Mouse (Mus musculus): ENCODE results near the gene Ddr2. TPM values are rescaled to one million over a fixed set of nuclear protein-coding genes. Genes with fewer than 3 reads are reported as not detected.
"Not testable (repeated sequence)": the region's sequence is repeated elsewhere in the genome, so short reads cannot be mapped to it uniquely, and the experiment has no call there.

The Ddr2 gene
- total RNA-seq, 2 experiments from 2014 or later = 20.8 to 22.1 TPM

DNA sequence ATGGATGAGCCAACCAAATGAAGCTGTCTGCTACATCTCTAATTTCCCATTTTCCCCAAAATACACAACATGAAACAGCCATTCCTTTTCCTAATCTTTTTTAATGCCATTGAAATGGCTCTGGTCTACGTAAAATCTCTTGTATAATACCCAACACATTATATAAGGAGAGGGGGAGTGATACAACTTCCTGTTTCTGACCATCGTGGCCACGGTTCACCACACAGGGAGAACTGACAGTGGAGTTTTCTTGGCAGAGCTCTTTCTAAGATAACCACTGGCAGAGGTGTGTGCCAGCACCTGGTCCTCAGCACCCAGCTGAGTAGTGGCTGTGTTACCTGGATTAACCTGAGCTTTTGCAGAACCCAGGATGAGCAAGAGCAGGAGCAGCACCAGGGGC, 75.0 kb downstream of the Ddr2 start:
- DNase-seq = no peak

- DNase-seq = no peak
Observed at GRCm38 (mm10) chr1:170034961-170035360, 75.6 kb downstream of the Ddr2 start.

GRCm38 (mm10) chr1:170031656-170032055, 78.9 kb downstream of the Ddr2 start:
- DNase-seq = no peak

- DNase-seq = no peak
Observed at GRCm38 (mm10) chr1:170014784-170015183, 95.8 kb downstream of the Ddr2 start.

GRCm38 (mm10) chr1:170010716-170011505, 99.7 kb downstream of the Ddr2 start:
- DNase-seq = peak; percentile 69 to 85

- no peak for DNase-seq
Observed at GRCm38 (mm10) chr1:170009296-170009695, 101.3 kb downstream of the Ddr2 start.

DNA sequence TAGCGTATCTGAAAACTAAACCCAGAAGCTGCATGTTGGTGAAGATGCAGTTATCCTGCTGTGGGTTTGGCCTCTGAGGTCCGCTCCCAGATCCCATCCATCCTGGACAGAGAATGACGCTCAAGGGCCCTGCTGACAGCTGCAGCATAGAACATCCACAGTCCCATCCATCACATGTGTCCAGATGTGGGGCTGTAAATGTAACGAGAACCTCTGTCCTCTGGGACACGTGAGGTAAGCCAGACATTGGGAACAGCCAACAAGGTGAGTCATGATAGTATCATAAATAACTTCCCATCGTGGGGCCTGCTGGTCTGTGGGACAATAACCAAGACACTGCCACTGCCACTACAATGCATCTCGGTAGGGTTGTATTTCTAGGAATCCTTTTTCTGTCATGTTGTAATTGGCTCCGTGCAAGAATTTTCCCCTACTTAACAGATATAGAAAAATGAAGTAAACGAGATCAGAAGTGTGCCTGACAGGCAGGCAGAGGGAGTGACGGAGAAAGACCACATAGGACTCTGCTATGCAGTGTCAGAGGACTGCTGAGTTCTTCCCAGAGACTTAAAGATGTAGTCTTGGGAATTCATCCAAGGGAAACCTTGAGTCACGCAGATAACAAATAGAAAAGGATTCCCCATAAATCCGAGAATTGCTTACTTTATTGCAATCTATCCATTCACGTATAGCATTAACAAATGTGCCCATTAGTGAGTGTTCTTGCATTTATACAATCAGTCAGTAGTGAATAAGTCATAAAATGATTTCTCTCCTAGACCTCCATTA, 101.9 kb downstream of the Ddr2 start:
- DNase-seq = no peak

DNA sequence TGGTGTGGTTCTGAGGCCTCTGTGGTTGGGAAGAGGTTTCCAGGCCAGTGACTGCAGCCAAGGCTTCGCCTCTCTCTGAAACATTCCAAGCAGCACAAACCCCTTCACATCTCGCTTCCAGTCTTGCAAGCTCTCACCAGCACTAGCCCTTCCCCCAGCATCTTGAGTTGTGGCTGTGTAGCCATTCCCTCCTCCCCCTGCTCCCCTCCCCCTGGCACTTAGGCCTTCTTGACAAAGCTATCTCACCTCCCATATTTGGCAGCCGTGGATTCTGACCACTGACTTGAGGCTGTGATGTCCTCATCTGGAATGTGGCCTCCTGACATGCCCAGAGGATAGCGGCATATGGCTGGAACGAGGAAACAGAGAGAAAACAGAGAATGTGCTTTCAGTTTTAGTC, 104.0 kb downstream of the Ddr2 start:
- DNase-seq = peak; percentile 45 to 48

GRCm38 (mm10) chr1:170005297-170005696, 105.3 kb downstream of the Ddr2 start:
- DNase-seq = no peak

GRCm38 (mm10) chr1:169993901-169994300, 116.7 kb downstream of the Ddr2 start:
- DNase-seq = not testable (repeated sequence)

- DNase-seq = peak; percentile 26 to 29
Observed at GRCm38 (mm10) chr1:169986166-169986565, 124.4 kb downstream of the Ddr2 start.

DNA sequence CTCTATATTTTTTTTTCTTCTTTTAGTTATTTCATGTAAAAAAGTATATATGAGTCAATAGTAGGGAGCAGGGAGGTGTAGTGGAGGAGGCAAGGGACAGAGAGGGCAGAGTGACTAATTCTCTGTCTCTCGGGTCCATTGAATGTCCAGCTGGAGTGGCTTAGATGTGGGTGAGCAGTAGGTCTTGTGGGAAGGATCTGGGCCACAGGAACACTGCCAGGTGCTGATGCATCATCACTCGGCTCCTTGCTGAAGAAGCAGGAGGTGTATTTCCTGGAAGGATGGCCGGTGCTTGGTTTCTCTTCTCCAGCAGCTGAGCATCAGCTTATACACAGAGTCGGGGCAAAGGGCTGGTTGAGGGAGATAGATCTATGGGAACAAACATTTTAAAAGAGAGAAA, 132.9 kb downstream of the Ddr2 start:
- DNase-seq = no peak

- no peak for DNase-seq
Observed at GRCm38 (mm10) chr1:169971998-169972397, 138.6 kb downstream of the Ddr2 start.

DNA sequence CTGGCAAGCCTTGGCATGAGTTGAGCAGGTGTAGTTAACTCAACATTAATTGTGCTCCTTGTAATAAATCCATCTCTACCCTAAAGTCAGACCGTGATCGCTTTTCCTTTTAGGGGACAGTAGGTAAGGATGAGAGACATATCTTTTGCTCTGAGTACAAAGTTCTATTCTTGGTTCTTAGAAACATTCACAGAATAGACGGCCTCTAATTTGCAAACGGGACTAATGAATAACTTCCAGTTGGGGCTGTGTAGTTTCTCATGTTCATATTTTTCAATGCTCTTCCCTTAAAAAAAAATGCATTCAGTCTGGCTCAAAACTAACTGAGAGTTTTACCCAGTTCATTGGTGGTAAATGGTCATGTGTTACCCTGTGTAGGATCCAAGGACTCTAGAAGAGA, 139.6 kb downstream of the Ddr2 start:
- DNase-seq = no peak

- no peak for DNase-seq
Observed at GRCm38 (mm10) chr1:169969516-169969886, 141.1 kb downstream of the Ddr2 start.

DNA sequence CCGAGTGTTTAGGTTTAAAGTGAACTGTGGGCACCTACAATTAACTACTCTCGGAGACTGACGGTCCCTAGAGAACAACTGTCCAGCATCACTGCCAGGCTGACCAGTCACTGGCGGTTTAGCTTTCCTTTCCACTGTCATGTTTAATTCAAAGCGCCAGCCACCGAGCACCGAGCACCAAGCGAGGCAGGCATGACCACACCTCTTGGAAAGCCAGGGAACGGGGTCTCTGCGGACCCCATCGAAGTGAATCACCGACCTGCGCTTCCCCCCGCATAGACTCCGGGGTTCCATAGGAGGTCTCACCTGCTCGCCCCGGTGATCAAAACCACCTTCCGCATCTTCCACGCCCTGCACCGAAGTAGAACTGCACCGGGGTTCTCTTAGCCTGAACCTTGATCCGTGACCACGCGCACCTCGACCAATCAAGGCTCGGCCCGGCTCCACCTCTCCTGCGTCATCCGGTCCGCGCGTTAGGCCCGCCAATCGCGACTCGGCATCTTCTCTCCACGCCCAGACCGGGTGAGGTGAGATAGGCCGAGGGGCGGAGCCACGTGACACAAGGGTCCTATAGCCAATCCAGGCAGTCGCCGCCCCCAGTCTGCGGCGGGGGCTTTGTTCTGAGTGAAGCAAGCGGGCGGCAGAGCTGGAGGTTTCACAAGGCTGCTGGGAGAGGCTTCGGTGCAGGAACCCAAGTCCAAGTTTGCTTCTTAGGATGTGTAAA, 141.6 kb downstream of the Ddr2 start, which contains the start of gene Hsd17b7:
Hsd17b7 (minus strand) TSS at position 450 of the 724 bp plus-strand sequence.
- peak; percentile 97 to 99 for DNase-seq

DNA sequence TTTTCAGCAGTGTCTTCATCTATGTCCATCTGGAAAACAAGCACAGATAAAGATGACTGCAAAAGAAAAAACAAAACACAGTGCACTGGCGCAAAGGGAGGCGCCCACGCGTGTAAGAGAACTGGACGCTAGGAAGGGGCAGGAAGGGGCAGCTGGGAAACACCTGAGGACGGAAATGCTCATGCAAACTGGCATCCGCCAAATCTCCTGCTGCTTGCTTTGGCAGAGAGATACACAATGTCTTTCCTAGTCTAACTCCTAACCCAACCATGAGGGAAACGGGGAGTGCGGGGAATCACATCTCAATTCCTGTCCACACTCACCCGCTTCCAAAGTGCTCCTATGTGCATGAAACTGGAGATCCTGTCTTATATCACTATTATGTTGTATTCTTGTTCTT, 157.5 kb downstream of the Ddr2 start:
- no peak for DNase-seq

DNA sequence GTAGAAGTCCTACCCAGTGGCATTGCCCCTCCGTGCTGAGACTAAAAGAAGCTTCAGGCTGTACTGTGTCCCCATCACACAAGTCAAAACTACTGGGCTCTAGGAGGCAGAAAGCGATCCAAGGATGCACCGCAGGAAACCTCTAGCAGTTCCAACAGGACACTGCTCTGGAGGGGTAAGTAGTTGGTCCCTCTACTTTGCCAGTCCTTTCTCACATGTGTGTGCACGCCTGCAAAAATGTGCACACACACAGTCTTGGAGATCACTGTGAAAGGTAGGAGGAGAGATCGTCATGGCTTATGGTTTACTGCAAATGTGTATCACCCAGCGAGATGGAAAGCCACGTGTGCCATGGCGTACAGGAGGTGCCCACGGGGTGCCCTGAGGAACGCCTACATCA, 157.9 kb downstream of the Ddr2 start:
- no peak for DNase-seq

DNA sequence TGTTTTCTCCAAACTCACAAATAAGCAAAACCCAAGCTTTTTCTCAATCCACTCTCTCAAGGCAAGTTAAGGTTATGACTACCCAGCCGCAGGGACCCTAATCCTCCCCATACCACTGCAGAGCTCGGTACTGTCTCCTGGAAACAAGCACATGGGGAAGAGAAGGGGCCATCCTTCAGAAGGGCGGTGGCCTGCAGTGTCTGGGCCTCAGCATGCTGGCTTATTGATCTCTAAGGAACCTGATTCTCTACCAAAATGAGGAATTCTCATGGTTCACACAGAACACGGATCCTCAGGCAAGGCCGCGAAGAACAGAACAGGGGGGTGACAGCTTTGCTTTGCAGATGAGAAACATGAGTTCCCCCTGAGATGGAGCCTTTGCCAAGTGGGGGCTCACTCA, 159.0 kb downstream of the Ddr2 start:
- DNase-seq = no peak

DNA sequence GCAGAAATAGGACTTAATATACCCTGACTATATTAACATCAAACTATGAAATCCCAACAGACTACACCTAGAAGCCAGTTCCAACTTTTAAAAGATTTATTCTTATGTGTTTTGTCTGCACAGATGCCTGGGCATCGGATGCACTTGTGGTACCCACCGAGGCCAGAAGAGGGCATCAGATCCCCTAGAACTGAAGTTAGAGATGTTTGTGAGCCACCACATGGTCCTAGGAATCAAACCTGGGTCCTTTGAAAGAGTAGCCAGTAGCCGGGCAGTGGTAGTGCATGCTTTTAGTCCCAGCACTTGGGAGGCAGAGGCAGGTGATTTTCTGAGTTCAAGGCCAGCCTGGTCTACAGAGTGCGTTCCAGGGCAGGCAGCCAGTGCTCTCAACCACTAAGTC, 159.9 kb downstream of the Ddr2 start:
- DNase-seq = no peak

DNA sequence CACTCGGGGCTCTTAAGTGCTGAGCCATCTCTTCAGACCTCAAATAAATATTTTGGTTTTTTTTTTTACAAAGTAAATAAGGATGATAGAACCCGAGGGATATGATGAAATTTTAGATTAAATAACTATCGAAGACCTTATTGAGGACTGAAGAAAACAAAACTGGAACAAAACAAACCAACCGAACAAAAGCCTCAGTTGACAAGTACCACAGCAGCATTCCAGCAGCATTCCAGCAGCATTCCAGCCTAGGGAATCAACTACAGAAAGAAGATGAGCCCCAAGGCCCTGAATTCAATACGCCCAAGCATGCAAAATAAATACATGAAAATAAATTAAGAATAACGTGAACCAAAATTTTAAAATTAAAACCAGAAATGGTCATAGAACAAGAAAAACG, 160.6 kb downstream of the Ddr2 start:
- DNase-seq = no peak

DNA sequence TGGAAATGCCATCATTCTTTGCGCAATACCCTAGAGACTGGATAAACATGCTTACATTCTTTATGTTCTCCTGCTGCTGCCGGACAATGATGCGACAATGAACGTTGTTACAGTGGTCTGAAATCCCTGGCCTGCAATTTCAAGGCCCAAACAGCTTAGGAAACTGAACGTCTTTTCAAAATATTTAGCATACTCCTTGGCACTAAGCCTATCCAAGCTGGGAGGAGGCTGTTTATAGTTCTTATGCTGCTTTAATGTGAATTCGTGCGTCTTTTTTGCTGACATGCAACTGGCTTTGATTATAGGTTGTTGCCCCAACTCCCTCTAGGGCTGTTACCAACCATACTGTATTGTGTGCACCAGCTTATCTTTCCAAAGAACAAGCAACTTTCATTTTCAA, 161.7 kb downstream of the Ddr2 start:
- no peak for DNase-seq

DNA sequence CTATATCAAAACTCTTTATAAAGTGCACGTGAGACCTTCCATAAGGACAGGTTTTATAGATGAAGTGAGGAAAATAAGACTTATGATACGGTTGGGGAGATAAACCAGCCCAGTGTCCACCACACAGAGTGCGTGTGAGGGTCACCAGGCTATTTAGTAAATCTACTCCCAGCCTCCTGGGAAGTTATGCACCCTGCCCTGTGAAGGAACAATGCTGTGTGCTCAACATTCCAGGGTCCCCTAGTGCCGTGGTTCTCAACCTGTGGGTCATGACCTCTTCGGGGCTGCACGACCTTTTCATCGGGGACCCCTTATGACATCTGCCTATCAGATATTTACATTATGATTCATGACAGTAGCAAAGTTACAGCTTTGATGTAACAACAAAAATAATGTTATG, 162.3 kb downstream of the Ddr2 start:
- DNase-seq = no peak

Measured in heart, adult 18-20 months (tissue).